Mouse (Mus musculus) mesoderm, embryonic 11.5 days (tissue): ENCODE measurements at regions not wholly inside any gene's neighbourhood (a gene's known extent, or its start where the extent isn't known, plus 50 kb on each side); places are given as distances from the start of the nearest gene placed in this dataset.
A peak's percentile ranks its signal among the peaks of the same experiment; 100 is the strongest.

ENCODE experiments used
- DNase-seq: peaks from one replicate; pipeline ENCODE4 v3.0.0-alpha.2; 2012; ENCODE audit warnings: low read depth, low spot score

DNA sequence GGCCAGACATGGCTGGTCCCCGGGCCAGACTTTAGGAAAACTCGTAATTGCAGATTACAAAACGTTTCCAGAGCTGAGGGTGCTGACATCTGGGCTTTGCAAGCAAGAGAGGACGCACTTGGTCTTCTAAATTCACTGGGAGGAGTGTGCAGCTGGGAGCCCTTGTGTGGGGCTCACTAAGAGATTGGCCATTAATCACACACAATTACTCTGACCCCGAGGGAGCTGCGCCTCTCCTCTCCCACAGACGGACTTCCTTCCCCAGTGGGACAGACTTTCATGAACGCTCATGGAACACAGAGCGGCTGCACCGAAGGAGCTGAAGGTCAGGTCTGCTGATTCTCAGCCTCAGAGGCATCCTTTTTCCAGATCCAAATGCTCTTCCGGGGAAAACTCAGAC lies 407.2 kb downstream of the Med13l start:
- no peak for DNase-seq

DNA sequence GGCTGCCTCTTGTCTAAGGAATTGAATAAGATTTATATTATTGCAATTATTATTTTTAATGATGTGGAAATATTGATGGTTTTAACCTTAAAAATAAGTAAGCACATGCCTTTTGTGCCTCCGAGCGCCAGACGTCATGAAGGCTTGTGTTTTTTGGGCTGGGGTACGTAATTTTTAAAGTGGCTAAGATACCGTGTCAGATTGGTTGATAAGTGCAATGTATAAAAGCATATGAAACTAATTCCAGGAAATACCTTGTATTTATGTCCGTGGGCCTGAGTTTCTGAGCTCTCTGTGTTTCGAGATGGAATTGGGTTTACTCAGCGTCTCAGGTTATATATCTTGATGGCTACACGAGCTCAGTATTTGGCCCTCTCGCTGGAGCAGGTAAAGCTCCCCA lies 414.7 kb downstream of the Med13l start:
- no peak for DNase-seq

DNA sequence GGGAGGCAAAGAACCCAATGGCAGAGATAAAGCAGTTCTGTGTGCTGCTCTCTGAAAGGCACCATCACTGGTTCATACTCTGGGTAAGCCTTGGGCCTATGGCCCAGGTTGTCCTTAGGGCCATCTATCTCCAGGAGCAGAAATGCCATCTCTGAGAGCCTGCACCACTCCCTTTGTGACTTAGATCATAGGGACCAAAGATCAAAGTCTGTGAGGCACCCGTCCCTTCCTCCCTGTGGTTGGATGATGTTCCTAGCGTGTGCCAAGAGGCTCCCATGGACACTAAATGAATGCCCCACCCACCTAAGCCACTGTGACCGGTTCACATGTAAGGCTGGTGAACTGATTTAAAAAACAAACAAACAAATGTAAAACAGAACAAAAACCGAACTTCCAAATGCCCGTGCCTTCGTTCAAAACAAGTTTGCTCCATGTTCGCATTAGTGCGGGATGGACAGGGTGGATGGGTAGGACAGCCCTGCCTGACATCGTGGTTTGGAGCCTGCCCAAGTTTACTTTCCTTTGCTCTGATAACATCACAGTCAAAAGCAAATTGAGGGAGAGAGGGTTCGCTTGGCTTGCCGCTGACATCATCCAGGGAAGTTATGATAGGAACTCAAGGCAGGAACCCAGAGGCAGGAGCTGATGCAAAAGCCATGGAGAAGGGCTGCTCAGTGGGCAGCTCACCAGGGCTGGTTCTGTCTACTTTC lies 418.6 kb downstream of the Med13l start:
- DNase-seq: no peak

DNA sequence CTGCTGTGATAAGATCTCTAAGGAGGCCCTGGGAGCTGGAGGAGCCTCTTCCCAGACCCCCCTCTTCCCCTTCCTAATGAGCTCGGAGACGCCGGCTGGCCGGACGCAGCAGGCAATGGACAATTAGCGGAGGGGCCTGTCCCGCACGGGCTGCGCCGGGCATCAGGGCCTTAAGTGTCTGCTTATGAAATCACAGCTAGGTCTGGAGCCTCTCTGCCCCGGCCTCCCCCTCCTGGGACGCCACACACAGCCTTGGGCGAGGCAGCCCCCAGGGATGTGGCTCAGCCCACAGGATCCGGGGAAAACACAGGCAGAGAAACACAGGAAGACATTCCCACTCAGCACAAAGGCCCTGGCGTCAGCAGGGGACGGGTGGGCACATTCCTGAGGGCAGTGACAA lies 420.6 kb downstream of the Med13l start:
- peak; percentile 30 for DNase-seq

DNA sequence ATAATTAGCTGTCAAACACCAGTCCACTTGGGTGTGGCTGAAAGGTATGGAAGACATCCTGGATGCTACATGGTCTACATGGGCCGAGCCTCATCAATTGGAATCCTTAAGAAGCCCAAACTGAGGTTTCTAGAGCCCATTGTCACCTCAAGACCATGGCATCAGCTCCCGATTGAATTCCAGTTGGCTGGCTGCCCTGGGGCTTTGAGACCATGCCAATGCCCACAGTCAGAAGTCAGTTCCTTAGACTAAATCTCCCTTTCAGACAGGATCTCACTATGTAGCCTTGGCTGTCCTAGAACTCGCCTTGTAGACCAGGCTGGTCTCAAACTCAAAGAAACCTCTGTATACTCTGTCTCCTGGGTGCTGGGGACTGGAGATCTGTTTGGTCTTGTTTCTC lies 423.8 kb downstream of the Med13l start:
- DNase-seq: no peak

DNA sequence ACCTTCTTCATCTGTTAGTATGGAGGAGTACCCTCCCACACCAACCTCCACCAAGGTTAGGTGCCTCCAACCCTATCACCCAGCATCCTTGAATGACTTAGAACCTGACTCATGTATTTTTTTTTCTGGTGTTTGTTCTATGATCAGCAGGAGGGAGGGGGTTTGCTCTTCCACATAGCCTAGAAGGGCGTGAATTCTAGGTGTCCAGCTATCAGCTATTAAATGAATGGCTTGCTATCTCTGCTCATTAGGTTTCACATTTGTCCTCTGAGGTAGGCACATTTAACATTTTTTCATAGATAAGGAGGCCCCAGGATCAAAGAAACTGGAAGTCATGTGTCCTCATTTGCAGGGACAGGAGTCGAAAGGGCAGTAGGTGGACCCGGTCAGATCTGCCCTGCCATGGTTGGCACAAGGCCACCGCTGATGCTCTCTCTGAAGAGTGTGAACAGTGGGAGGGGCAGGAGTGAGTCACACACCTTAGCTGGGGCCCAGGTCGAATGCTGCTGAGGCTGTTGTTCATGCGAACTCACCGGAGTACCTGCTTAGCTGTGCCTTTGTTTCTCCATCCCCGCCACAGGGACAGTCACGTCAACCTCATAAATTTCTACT lies 424.4 kb downstream of the Med13l start:
- DNase-seq: no peak

DNA sequence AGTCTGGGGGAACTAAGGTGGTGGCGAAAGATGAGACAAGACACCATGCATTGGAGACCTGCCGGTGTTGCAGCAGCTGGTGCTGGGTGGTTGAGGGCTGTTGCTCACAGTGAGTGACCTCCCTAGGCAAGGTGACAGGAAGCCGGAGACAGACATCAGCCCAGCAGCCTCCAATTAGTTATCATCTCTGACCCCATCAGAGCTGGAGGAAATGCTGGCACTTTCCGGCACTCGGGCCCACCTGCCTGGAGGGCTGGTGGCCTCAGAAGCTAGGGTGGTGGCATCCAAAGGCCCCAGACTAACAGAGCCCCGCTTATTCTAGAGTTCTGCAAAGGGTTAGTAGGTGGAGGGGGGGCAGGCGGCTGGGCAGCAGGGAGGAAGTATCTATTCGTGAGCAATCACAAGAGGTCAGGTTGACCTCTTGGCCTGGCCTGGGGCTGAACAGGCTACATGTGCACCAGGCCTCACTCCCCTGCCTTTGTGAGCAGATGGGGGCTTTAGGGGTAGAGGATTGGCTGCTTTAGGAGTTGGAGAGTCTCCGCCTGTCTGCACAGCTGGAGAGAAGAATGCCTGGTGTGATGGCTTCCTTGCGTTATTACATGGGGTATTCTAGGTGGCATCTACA lies 427.0 kb downstream of the Med13l start:
- no peak for DNase-seq

DNA sequence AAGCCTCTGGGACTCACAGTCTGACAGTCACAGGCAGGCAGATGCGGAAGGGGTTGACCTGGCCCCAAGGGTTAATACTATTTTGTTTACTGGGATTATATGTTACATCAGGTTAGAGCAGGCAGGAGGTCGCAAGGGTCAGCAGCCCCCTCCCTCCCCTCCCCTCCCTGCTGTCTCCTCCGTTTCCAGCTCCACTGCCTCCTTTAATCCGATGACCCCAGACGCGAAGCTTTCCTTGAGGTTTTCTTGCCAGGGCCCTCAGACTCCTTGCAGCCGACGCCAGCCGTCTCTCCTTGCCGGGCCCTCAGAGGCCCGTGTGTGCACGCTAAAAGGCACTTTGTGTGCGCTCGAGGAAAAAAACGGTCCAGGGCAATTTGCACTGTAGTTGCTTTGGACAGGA lies 438.6 kb downstream of the Med13l start:
- no peak for DNase-seq

DNA sequence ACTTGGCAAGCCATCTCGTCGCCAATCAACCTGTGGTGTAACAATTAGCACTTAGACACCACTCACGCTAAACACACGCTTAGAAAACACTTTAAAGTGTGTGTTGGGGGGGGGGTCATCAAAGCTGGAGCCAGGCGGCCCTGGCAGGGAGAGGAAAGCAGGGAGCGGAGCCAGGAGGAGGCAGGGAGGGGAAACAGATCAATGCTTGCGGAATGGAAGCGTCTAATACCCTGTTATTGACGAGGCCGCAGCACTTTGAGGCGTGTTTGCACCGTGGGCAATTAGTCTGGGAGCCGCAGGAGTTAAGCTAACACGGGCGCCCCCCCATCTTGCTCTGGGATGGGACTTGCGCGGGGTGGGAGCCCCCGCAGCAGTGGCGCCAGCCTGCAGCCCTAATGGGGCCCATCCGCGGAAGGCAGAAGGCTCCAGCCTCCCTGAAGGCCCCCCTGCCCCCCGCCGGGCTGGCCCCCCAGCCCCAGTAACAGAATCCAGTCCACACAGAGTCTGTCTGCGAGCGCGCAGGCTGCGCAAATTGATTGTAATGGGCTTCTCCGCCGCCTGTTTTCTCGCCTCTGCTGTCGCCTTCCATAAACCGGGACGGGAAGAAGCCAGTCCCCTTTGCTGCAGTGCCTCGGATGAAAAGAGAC lies 445.5 kb downstream of the Med13l start:
- no peak for DNase-seq

DNA sequence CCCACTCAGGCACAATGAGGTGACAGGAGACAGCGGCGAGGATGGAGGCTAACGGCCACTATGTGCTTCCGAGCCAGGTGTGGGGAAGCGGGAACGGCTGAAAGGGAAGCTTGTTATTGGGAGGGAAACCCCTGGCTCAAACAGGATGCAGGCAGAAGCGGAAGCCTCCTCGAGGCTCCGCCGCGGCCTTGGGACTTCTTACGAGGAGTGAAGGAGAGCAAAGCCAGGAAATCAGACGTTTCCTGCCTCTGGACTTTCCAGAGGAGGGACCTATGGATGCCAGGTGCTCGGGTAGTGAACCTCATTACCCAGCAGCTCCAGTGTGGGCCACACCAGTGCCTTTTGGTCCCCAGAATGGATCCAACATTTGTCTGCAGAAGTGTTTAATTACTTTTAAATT lies 449.6 kb downstream of the Med13l start:
- DNase-seq: no peak

DNA sequence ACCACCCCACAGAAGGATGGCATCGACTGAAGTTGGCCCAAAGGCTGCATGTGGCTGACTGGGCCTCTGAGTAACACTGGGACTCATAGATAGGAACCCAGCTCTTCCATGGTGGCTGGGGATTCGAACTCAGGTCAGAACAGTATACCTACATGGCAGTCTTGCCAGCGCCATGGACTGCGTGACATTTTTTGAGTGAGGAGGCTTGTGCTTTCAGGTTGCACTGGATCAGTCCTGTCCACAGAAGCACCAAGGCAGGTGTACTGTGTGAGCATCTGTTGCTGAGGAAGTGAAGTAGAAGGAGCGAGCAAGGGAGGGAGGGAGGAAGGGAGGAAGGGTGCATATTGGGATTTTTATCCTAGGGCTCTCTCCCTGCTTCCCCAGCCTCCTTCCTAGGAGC lies 454.7 kb downstream of the Med13l start:
- DNase-seq: no peak

DNA sequence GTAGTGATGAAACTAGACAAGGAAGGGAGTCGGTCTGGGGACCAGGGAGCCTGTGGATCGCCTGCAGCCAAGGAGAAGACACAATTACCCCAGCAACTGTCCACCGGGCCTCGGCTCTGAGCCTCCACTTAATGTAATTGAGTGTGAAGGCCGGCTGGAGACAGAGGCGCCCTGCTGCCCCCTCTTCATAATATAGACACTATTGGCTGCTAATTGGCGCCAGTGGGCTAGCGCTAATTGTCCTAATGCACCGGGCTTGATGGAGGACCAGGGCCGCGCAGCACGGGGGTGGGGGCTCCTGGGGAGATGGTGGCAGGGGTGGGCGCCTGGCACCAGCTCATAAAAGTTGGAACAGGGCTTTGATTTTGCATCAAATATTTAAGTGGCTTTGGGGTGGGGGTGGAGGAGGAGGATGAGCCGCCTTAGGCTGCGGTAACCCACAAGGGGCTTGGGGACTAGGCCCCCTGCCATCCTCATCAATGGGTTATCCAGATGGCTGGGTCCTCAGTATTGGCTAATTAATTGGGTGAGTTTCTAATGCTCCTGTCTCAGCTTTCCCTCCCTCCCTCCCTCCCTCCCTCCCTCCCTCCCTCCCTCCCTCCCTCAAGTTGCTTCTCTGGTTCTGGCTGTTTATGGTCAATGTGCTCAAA lies 455.3 kb downstream of the Med13l start:
- no peak for DNase-seq

DNA sequence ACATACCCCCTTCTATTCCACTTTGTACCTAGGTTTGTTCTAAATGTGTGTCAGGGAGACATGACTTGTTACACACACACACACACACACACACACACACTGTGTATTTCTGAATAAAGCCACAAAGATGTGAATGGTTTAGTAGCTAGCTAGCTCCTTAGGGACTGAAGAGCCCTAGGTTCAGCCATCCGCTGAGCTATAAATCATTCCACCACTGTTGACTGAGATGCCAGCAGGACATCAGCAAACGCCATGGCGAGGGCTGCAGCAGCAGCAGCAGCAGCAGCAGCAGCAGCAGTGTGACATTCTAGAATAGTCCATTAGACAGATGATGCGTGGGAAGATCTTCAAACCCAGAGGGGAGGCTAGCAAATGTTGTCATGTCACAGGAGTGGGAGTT lies 455.9 kb downstream of the Med13l start:
- peak; percentile 79 for DNase-seq

DNA sequence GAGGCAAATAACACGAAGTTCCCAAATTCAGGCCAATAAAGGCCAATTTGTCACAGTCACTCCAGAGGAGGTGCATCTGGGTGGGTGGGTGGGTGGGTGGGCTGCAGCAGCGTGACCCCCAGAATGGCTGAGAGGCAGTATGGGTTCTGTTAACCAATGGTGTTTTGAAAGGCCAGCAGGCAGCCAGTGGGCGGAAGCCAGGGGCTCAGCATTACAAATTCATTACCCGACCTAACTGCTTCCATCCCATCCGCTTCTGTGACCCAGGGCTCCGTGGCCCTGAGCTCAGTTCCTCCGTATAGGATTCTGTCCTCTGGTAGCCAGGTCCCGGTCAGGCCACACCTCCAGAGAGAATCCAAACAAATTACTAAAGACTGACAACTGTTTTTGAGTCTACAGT lies 463.5 kb downstream of the Med13l start:
- no peak for DNase-seq

DNA sequence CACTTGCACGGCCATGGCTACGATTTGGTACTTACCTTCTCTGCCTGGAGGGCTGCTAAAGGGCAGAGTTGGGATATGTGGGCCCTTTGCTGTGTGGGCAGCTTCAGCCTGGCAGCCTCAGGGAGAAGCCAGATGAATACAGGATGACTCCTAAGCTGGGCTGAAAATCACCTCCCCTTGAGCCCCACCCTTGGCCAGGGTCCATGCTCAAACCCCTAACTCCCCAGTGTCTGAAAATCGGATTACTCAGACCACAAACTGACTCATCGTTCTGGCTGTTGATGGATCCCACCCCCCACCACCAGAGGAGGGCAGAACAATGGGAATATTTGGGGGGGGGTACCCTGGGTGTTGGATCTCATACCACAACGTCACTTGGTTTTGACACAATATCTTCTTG lies 471.6 kb downstream of the Med13l start:
- no peak for DNase-seq

DNA sequence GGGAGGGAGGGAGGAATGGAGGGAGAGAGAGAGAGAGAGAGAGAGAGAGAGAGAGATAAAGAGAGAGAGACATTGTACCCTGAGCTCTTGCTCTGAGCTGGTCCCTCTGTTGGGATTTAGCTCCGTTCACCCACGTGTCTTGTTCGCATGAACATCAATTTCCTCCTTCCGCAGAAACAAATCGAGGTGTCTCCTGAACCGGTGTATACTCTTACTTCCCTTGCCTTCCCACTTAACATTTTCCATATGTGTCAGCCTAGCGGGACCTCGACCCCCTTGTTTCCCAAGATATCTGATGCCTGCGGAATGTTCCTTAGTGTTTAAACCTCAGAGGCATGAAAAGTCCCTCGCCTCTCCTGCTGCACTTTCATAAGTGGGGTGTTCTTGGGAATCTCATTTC lies 484.1 kb downstream of the Med13l start:
- peak; percentile 53 for DNase-seq

DNA sequence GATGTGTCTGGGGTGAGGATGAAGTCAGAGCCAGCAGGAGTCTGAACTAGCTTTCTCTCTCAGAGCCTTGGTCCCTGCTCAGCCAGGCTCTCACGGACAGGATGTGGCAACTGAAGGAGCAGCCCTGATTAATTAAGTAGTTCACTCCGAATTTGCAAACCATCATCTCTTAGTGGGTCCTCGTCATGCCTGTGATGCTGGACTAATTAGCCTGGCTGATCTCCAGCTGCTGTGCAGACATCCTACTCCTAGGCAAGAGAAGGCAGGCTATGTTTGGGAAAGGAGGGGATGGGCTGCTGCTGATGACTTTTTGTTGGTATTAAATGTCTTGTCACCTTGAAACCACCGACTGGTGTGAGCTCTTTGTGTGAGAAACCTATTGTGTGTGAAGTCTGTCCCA lies 487.1 kb downstream of the Med13l start:
- DNase-seq: no peak

DNA sequence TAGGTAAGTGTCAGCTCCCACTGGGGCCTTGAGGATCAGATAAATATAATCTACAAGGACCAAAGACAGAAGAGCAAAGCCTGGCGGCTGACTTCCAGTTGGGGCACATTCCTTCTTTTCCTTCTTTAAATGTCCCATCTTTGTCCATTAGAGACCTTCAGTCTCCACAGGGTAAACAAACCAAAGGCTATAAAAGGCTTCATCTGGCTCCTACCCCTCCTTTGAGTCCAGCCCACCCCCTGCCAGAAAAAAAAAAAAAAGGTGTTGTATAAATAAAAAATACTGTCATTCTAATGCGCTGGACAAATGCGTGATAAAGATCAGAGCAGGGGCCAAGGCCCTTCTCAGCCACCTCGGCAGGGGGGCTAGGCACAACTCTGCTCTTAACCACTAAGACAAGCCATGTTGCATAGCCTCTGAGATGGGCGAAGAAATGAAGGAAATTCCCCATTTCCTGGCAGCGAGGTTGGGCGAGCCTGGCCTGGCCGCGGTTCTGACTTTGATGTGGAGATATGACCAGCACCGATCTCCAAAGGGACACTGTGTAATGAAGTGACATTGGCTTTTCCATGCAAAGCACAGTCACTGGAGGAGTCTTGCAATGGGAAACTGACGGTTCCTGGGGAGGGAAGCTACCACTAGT lies 492.0 kb downstream of the Med13l start:
- no peak for DNase-seq

DNA sequence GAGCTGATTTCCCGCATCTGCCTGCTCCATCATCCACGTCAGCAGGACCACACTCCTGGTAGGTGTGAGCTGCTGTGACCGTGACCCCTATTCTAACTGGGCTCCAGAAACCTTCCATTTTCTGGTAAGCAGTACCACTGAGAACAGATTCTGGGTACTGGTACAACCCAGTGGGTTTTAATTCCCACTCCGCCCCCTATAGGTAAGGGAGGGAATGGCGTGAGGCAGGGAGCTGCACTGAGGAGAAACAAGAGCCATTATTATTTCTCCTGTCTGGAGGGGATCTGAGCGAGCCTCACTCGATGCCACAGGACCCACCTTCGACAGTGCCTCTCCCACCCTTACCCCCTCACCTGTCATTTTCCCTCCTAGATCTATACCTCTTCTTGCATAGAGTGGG lies 493.3 kb downstream of the Med13l start:
- no peak for DNase-seq

DNA sequence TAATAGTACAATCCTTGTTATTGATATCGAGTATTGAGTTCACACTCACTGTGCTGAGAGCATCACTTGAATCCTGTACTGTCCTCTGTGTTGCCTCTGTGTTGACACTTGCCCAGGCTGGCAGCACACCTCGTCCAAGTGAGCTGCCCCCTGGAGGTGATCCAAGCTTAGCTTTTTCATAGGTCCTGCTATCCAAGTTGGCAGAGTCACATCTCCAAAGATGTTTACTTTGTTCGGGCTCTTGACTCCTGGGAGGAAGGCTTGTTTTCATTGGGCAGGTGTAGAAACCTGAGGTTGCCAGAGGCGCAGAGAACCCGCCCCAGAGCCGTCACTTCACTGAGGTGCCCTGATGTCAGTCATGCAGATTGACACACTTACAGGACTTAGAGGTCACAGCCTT lies 493.9 kb downstream of the Med13l start:
- DNase-seq: no peak

DNA sequence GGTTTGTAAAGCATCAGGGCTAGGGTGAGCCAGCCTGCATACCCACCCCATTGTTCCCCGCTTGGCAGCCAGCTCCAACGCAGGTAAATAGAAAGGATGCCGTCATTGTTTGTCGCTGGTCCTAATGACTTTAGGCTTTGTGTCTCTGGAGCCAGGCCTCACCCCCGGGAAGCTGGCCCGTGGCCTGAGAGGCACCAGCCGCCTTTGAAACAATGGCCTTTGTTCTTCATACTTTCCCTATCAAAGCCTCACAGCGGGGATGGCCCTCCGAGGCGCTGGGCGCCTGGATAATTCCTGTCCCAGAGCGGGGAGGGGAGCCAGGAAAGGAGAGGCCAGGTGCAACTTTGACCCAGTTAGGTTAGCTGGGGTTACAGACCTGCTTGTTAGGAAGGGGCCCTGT lies 495.0 kb downstream of the Med13l start:
- DNase-seq: peak; percentile 67

DNA sequence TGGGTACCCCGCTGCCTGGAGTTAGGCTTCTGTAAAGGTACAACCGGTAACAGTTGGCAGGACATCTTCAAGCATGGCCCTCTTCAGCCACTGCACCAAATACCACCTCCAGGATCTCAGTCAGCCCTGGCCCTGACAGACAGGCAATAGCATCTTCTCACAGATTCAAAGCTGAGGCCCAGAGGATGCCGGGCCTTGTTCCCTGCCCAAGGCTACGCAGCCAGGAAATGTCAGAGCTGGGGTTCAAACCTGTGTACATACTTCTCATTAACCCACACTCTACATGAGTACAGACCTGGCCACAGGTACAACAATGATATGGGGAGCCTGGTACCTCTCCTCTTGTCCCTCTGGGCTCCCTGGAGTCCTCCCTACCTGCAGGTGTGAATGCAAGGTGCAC lies 497.3 kb downstream of the Med13l start:
- DNase-seq: no peak
